Mouse (Mus musculus) induced T-regulatory cell, adult 2 months (primary cell): ENCODE measurements at regions not wholly inside any gene's neighbourhood (a gene's known extent, or its start where the extent isn't known, plus 50 kb on each side); places are given as distances from the start of the nearest gene placed in this dataset.

ENCODE experiments used
- DNase-seq: peaks from one replicate; pipeline ENCODE4 v3.0.0-alpha.2; 2012; ENCODE audit warnings: low read depth

GRCm38 (mm10) chr12:39952854-39953253 is 85.0 kb downstream of the Arl4a start:
- no peak for DNase-seq

DNA sequence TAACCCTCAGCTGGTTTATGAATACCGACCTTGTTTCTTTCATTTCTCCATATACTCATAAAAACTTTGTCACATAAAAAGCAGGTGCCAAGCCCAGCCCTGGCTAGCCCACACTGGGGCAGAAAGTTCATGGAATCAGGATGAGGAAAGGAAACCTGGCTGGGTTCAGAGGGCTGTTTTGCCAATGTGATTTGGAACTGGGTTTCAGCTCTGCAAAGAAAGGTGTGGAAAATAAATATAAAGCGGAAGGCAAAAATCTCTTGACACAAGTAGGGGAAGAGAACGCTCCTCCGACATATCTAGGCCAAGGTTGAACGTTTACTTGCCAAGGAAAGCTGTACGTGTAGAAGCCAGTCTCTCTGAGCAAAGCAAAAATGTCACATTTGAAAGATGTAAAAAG is 85.9 kb downstream of the Arl4a start:
- DNase-seq, result no peak

DNA sequence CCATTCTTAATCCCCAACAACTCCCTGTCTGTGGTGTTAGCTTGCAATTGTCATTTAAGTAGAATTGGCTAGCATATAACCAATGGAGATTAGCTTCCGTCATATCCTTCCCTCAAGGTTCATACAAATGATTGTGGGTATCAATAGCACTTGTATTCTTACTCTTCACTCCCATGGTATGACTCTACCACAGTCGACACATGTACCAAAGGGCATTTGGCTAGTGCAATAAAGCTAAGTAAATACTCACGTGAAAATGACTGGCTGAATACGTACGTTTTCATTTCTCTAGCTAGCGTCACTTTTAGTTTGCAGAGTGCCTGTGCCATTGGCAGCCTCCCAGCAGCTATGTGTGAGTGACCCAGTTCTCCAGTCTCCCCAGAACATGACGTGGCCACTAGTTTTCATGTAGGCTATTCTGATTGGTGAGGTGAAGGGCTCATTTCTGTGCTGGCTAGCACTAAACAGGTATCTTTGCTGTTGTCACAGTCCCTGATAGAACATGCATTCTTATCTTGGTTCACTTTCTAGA is 87.5 kb downstream of the Arl4a start:
- DNase-seq, result no peak

- DNase-seq, result no peak
Observed at GRCm38 (mm10) chr12:39942910-39943309, 94.9 kb downstream of the Arl4a start.

GRCm38 (mm10) chr12:39941162-39941561 is 96.7 kb downstream of the Arl4a start:
- no peak for DNase-seq

GRCm38 (mm10) chr12:39939017-39939416 is 98.8 kb downstream of the Arl4a start:
- DNase-seq, result no peak

DNA sequence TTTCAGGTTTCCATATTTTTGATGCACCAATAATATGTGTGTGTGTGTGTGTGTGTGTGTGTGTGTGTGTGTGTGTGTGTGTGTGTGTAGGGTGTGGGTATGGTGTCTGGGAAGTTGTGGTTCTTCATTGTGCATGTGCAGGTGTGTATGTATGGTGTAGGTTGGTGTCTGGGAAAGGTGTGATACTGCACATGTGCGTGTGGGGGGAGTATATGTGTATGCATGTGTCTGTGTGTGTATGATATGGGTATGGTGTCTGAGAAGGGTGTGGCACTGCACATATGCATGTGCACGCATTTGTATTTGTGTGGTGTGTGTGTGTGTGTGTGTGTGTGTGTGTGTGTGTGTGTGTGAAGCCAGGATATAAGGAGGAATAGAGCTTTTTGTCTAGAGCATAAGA is 99.6 kb downstream of the Arl4a start:
- DNase-seq, result no peak

DNA sequence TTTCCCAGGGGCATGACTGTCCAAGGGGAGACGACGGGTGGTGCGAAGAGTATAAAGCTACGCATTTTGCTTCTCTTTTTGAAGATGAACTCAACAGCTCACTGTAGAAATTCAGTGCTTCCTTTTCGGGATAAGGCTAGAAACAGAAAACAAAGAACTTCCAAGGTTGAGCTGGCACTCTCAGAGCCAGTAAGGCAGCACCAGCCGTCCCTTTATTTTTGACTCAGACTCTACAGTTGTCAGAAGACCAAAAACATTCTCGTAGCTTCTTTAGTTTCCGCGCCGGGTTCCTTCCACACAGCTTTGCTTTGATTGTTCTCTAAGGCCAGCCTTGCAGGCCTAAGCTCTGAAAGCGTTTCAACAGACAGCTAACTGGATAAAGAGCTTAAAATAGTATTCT is 101.5 kb downstream of the Arl4a start:
- DNase-seq, result no peak

GRCm38 (mm10) chr12:39935775-39936174 is 102.0 kb downstream of the Arl4a start:
- no peak for DNase-seq

DNA sequence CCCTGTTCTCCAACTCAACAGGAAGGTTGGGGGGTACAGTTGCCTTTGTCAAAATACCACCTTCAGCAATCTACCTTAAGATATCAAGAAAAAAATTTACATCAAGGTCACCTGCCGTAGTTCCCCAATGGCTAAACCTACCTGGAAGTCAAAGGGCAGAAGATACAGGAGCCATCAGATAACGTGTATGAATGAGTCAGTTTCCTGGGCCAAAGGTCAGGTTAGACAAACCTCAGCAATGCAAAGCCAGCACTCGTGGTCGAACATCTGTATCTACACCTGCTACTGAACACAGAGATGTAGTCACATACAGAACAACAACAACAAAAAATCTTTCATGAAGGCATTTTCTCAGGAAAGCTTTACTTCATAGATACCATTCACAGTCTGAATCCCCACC is 102.9 kb downstream of the Arl4a start:
- DNase-seq, result peak; percentile 26

- DNase-seq, result no peak
Observed at GRCm38 (mm10) chr12:39931251-39931650, 106.6 kb downstream of the Arl4a start.

- no peak for DNase-seq
Observed at GRCm38 (mm10) chr12:39927902-39928301, 109.9 kb downstream of the Arl4a start.

DNA sequence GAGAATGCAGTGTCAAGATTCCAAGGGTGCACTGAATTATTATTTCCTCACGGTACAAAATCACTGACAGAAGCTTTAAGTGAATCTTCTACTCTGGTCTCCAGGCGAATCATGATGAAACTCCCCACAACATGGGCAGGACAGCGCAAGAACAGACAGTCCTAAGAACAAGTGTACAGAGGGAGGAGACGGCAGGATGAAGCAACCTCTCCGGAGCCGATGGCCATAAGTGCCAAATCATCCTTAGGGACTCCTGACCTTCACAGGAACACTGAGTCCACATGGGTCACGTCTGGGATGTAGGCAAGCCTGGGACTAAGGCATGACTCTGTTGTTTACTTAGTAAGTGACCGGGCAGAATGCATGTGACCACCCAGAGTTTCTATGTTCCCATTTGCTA is 110.8 kb downstream of the Arl4a start:
- DNase-seq, result no peak

GRCm38 (mm10) chr12:39921481-39921880 is 116.3 kb downstream of the Arl4a start:
- DNase-seq, result no peak

DNA sequence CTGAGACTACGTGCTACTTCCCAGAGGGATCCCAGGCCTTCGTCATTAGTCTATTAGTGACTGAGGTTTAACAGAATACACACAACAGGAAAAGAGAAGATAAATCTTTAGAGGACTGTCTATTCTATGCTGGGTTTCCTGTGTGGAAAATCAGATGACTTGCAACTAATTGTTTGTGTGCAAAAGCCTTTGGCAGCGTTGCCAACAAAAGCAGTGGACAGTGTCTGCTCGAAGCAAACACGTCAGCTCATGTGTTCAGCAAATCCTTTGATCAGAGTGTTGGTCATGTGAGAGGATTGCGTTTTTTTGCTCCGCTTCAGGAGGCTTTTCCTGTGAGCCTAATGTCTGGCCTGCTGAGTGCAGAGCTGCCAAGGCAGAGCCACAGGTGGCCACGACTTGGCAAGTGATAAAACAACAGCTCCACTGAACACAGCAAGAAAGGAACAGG is 117.3 kb downstream of the Arl4a start:
- DNase-seq, result no peak

GRCm38 (mm10) chr12:39919909-39920308 is 117.9 kb downstream of the Arl4a start:
- DNase-seq, result no peak

DNA sequence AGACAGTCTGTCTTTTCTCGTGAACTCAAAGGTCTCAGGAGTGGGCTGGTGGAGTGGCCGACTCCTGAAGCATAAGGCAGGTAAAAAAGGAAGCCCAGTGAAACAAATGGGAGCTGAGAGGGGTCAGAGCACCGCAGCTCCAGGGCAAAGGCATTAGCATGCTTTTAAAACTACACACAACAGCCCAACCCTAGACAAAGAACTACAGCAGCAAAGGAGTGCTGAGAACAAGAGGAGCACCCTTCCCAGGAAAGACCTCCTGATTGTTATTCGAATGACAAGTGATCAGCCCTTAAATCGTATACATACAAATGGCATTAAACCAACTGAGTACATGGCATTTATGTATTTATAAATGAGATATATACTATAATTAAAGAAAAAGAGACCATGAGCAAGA is 149.3 kb downstream of the Arl4a start:
- no peak for DNase-seq

- no peak for DNase-seq
Observed at GRCm38 (mm10) chr12:39885366-39885765, 152.5 kb downstream of the Arl4a start.

DNA sequence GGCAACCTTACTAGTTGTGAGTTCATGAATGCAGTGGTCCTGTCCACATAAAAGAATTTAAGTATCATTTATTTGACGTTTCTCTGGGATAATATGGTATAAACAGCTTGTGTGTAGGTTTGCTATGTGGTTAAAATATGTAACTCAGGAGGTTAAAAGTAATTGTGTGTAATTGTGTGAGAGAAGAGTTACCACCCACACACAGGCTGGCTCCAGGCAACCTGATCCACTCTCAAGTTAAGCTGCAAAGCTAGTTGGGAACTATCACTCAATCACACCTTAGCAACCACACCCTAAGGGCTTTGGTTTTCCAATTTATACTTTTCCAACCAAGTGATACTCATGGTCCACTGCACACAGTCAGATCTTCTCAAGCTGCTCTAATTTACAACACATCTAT is 157.5 kb downstream of the Arl4a start:
- no peak for DNase-seq

DNA sequence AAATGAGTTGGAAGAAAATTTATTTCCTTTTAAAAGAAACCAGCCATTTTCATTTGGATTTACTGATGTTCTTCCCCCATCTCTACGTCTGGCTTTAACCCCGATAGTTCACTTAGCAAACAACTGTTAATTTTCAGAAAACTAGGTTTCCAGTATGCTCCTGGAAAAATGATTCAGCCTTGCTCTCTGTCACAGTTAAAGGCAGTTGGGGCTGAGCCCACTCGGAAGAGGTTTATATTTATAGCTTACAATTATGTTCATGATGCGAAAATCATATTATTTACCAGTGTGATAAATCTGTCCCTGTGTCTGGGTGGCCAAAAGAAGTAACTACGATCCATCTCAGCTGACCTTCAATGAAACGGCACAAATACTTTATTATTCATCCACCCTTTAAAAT is 163.9 kb downstream of the Arl4a start:
- DNase-seq, result no peak

- no peak for DNase-seq
Observed at GRCm38 (mm10) chr12:39861797-39862196, 176.0 kb downstream of the Arl4a start.

DNA sequence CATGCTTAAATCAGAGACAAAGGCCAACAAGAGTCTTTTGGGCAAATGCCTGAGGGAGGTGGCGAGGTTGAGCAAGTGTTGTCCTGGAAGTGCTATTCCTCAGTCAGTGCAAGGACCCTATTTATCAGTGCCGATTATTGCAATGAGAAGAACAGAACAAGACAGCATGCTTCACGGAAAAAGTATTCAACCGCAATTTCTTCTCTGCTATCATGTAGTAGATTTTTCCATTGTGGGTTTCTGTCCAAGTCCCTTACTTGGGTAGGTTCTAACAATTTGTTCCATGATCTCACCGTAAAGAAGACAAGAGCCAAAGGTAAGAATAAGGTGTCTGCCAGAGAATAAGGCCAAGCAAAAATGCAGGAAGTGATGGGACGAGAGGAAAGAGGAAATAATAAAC is 186.2 kb downstream of the Arl4a start:
- DNase-seq, result peak; percentile 36

GRCm38 (mm10) chr12:39849346-39850058 is 188.3 kb downstream of the Arl4a start:
- no peak for DNase-seq

DNA sequence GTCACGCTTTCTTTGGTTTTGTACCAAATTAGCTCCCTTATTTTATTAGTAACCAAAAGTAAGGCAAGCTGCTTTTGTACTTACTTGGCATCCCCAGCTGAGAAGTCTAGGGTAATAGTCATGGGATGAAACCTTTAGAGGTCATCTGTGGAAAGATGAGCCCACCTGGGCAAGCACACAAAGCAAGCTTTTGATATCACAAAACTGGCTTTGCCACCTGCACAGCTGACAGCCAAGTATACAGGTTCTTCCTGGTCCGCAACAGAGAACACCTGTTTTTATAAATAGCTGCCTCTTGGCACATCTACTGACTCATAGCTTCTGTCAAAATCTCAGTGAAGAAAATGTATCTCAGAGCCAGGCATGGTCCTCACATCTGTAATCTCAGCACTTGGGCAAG is 197.2 kb downstream of the Arl4a start:
- no peak for DNase-seq
